Mouse (Mus musculus): ENCODE measurements at regions not wholly inside any gene's neighbourhood (a gene's known extent, or its start where the extent isn't known, plus 50 kb on each side); places are given as distances from the start of the nearest gene placed in this dataset.

DNA sequence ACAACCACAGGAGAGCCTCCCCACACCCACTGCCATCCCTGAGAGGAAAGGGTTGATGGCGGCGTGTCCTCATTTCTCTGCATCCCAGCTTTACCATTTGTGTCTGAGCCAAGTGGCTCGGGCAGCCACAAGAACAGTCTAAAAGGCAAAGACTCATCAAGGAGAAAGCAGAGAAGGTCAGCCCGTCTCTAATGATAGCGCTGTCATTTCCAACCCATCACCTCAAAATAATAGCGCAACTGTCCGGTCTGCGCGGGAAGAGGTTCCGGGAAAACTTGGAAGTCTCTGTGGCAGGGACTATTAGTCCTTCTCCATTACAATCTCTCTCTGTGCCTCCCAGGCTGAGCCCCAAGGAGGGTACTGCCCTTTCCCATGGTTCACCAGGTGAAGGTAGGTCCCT, 124.5 kb upstream of the Aldh1b1 start:
- H3K27me3 ChIP-seq (ENCODE audit: control insufficient read depth, insufficient read depth, low read length): no peaks in the 10 kb centered on the region; the same call in 1 of the 2 replicates
- no peak overlapping the region for H3K4me2 ChIP-seq
- WGBS (ENCODE audit: insufficient replicate concordance): 90% methylated on average over 10 of the region's 10 CpGs
- no peak overlapping the region for H3K27ac ChIP-seq (ENCODE audit: low read depth, low read length)
- no peak overlapping the region for H3K9ac ChIP-seq (ENCODE audit: low read depth, low read length)
- no peak overlapping the region for H3K4me3 ChIP-seq (ENCODE audit: low read depth, low read length)
- no peaks in the 10 kb centered on the region for H3K36me3 ChIP-seq (ENCODE audit: control insufficient read depth, insufficient read depth, low read length)
- H3K9me3 ChIP-seq (replicated peaks; ENCODE audit: control insufficient read depth, low read length): no peaks in the 10 kb centered on the region
- ATAC-seq (replicated peaks; ENCODE audit: insufficient number of reproducible peaks, low FRiP score, low TSS enrichment): no peak
- peaks cover 3% of the 10 kb centered on the region; the same call in 1 of the 2 replicates for H3K4me1 ChIP-seq (ENCODE audit: control insufficient read depth, insufficient read depth, low read length)

DNA sequence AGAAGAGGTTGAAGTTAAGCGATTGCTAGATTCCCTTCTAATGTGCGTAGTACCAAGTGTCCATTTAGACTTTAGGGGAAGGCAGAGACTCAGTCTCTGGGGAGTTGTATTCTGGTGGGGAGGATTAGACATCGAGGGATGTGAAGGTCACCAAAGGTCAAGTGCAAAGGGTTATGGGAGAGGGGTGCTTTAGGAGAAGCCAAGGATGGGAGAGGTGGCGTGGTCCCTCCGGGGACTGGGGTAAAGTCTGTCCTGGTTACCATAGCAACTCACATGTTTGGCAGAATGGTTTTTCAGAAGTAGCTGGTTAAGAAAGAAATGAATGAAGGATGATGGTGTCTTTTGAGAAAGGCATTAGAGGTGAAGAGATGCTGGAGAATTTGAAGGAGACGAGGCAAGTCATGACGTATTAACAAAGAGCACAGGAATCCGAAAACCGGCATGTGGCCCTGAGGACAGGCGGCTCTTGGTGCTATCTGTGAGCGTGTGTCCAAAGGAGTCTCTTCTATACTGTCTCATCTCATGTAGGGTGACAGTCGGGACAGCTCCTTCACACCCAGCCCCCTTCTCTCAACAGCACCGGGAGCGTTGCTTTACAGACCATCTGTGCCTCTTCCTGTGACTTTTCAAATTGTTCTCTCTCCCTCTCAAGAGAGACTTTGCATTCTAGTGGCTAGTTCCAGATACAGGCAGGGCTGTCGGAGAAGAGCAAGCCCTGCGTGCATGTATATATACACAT, 125.6 kb upstream of the Aldh1b1 start:
- WGBS (ENCODE audit: insufficient replicate concordance): 48% methylated on average over 16 of the region's 16 CpGs
- no peak overlapping the region for H3K9ac ChIP-seq (ENCODE audit: low read depth, low read length)
- H3K4me1 ChIP-seq (ENCODE audit: control insufficient read depth, insufficient read depth, low read length): peaks cover 3% of the 10 kb centered on the region; the same call in 1 of the 2 replicates
- no peak for ATAC-seq (replicated peaks; ENCODE audit: insufficient number of reproducible peaks, low FRiP score, low TSS enrichment)
- no peaks in the 10 kb centered on the region for H3K36me3 ChIP-seq (ENCODE audit: control insufficient read depth, insufficient read depth, low read length)
- no peak overlapping the region for H3K4me2 ChIP-seq
- no peaks in the 10 kb centered on the region for H3K9me3 ChIP-seq (replicated peaks; ENCODE audit: control insufficient read depth, low read length)
- no peak overlapping the region for H3K4me3 ChIP-seq (ENCODE audit: low read depth, low read length)
- no peaks in the 10 kb centered on the region; the same call in 1 of the 2 replicates for H3K27me3 ChIP-seq (ENCODE audit: control insufficient read depth, insufficient read depth, low read length)
- H3K27ac ChIP-seq (ENCODE audit: low read depth, low read length): no peak overlapping the region

DNA sequence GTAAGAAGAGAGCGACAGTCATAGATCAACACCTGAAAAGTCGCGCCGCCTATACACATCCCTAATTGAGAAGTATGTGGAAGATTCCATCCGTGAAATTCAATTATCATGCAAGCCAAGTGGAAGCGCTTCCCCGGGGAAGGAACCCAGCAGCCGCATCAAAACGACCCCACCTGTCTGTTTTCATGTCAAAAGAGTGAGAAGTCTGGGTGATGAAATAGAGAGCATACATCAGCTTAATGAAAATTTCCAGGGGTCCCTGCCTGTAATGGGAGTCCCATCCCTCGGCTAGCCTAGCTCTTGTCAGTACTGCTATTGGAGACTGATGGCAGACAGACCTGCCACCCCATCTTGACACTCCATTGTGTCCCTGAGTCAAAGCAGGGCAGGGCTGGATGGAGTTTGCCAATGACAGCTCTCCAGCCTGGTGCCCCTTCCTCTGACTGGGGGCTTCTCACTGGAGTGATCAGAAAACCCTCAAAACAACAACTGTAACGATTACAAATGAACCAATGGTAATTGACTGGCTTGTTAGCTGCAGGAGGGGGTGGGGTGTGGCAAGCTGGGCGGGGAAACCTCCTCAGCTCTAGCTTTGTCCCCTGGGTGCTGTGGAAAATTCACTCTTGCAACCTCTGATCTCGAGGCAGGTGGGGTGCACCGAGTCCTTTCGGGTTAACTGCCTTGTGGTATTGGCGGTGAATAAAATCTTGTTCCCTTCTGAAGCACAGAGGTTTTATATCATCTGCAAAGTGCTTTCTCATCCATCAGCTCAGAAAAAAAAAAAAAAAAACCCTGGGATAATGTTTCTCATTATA, 126.4 kb upstream of the Aldh1b1 start:
- Histone ChIP-seq H3K4me1 (ENCODE audit: control insufficient read depth, insufficient read depth, low read length) (peaks cover 3% of the 10 kb centered on the region; the same call in 1 of the 2 replicates), H3K9ac (ENCODE audit: low read depth, low read length) (no peak overlapping the region), H3K36me3 (ENCODE audit: control insufficient read depth, insufficient read depth, low read length) (no peaks in the 10 kb centered on the region), H3K4me3 (ENCODE audit: low read depth, low read length) (no peak overlapping the region), H3K27ac (ENCODE audit: low read depth, low read length) (no peak overlapping the region), H3K9me3 (replicated peaks; ENCODE audit: control insufficient read depth, low read length) (no peaks in the 10 kb centered on the region), H3K27me3 (ENCODE audit: control insufficient read depth, insufficient read depth, low read length) (no peaks in the 10 kb centered on the region; the same call in 1 of the 2 replicates), H3K4me2 (no peak overlapping the region)
- no peak for ATAC-seq (replicated peaks; ENCODE audit: insufficient number of reproducible peaks, low FRiP score, low TSS enrichment)
- 54% methylated on average over 16 of the region's 16 CpGs for WGBS (ENCODE audit: insufficient replicate concordance)

DNA sequence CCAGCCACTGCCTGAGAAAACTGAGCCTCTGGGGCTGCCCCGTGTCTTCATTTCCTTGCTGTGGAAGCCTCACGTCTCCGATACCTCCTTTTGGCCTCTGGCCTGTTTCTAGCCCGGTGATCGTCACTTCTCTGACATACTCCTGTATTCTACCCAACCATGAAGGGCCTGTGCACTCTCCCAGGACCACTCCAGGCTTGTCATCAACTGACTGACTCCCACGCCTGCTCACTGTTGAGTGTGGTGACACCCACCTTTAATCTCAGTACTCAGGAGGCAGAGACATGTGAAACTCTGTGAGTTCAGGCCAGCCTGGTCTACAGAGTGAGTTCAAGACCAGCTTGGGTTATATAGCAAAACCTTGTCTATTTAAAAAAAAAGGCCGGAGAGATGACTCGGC, 132.1 kb upstream of the Shb start:
- Histone ChIP-seq H3K27ac (ENCODE audit: low read depth, low read length) (no peak overlapping the region), H3K4me1 (ENCODE audit: control insufficient read depth, insufficient read depth, low read length) (no peaks in the 10 kb centered on the region)
- ATAC-seq (replicated peaks; ENCODE audit: insufficient number of reproducible peaks, low FRiP score, low TSS enrichment): no peak

DNA sequence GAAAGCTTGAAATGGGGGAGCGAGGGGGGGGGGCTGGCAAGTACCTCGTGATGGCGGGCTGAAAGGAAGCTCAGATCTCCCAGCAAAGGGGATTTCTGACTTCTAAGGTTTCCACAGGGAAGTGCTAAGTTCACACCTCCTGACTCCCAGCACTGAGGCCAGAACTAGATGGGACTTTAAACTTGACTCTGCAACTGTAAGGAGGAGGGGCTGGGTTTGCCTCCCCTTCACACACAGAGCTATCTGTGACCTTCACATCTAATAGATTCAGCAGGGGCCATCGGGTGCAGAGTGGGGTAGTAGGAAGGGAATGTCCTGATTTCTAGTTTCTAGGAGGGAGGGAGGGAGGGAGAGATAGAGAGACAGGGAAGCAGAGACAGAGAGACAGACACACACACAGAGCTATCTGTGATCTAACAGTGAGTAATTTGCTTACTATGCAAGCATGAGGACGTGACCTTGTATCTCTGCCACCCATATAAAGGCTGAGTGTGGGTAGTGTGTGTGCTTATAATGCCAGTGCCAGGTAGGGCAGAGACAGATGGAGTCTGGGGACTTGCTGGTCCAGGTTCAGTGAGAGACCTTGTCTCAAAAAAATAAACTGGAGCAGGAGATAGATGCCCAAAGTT, 125.2 kb upstream of the Shb start:
- H3K9ac ChIP-seq (ENCODE audit: low read depth, low read length): no peak overlapping the region
- no peak for ATAC-seq (replicated peaks; ENCODE audit: insufficient number of reproducible peaks, low FRiP score, low TSS enrichment)
- H3K27ac ChIP-seq (ENCODE audit: low read depth, low read length): no peak overlapping the region

More for the DNA sequence above, 132.1 kb upstream of the Shb start:
- Histone ChIP-seq H3K4me2 (no peak overlapping the region), H3K9ac (ENCODE audit: low read depth, low read length) (no peak overlapping the region), H3K9me3 (replicated peaks; ENCODE audit: control insufficient read depth, low read length) (no peaks in the 10 kb centered on the region), H3K27me3 (ENCODE audit: control insufficient read depth, insufficient read depth, low read length) (no peaks in the 10 kb centered on the region), H3K36me3 (ENCODE audit: control insufficient read depth, insufficient read depth, low read length) (no peaks in the 10 kb centered on the region), H3K4me3 (ENCODE audit: low read depth, low read length) (no peak overlapping the region)
- WGBS (ENCODE audit: insufficient replicate concordance): 59% methylated on average over 8 of the region's 8 CpGs

DNA sequence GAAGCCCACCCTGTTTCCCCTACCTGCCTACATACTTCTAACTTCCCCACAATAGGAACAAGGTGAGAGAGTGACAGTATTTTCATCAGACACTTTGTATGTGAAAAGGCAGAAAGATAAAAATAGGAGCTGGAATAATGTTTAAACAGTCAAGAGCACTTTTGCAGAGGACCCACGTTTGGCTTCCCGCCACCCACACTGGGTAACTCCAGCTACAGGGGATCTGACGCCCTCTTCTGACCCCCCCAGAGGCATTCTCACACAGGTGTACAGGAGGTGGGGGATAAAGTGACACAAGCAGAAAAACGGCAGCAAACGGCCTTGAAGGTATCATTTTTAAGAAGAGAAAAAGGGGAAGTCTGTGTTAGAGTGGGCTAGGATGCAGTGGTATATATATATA, 123.5 kb upstream of the Shb start:
- Histone ChIP-seq H3K4me1 (ENCODE audit: control insufficient read depth, insufficient read depth, low read length) (peaks cover 2% of the 10 kb centered on the region; the same call in 1 of the 2 replicates), H3K36me3 (ENCODE audit: control insufficient read depth, insufficient read depth, low read length) (no peaks in the 10 kb centered on the region), H3K4me2 (no peak overlapping the region), H3K27ac (ENCODE audit: low read depth, low read length) (no peak overlapping the region), H3K27me3 (ENCODE audit: control insufficient read depth, insufficient read depth, low read length) (no peaks in the 10 kb centered on the region), H3K4me3 (ENCODE audit: low read depth, low read length) (no peak overlapping the region), H3K9ac (ENCODE audit: low read depth, low read length) (no peak overlapping the region), H3K9me3 (replicated peaks; ENCODE audit: control insufficient read depth, low read length) (no peaks in the 10 kb centered on the region)
- ATAC-seq (replicated peaks; ENCODE audit: insufficient number of reproducible peaks, low FRiP score, low TSS enrichment): no peak
- 58% methylated on average over 5 of the region's 5 CpGs for WGBS (ENCODE audit: insufficient replicate concordance)

More for the DNA sequence above, 125.2 kb upstream of the Shb start:
- H3K4me1 ChIP-seq (ENCODE audit: control insufficient read depth, insufficient read depth, low read length): peaks cover 2% of the 10 kb centered on the region; the same call in 1 of the 2 replicates
- H3K36me3 ChIP-seq (ENCODE audit: control insufficient read depth, insufficient read depth, low read length): no peaks in the 10 kb centered on the region
- no peaks in the 10 kb centered on the region for H3K9me3 ChIP-seq (replicated peaks; ENCODE audit: control insufficient read depth, low read length)
- no peaks in the 10 kb centered on the region for H3K27me3 ChIP-seq (ENCODE audit: control insufficient read depth, insufficient read depth, low read length)
- H3K4me3 ChIP-seq (ENCODE audit: low read depth, low read length): no peak overlapping the region
- no peak overlapping the region for H3K4me2 ChIP-seq
- 24% methylated on average over 5 of the region's 5 CpGs for whole genome bisulfite sequencing (ENCODE audit: insufficient replicate concordance)

DNA sequence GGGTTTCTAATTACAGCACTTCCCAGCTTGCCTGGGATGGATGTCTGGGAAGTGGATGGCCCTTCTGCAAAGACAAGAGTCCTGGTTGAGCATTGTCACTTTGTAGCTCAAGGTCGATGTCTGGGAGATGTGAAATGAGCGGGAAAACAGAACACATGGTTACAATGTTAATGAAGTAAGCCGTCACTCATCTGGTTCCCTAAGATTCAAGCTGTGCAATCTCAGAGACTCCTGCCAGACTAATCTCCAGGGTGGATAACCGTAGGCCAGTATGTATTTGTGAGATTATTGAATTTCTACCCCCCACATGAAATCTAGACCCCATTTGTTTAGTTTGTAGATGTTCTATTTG, 122.5 kb upstream of the Shb start:
- Histone ChIP-seq H3K27ac (ENCODE audit: low read depth, low read length) (no peak overlapping the region), H3K9ac (ENCODE audit: low read depth, low read length) (0 out of 2 replicates have a peak overlapping the region, but pooled peaks have one; percentile 24), H3K4me1 (ENCODE audit: control insufficient read depth, insufficient read depth, low read length) (peaks cover 2% of the 10 kb centered on the region; the same call in 1 of the 2 replicates), H3K27me3 (ENCODE audit: control insufficient read depth, insufficient read depth, low read length) (no peaks in the 10 kb centered on the region), H3K9me3 (replicated peaks; ENCODE audit: control insufficient read depth, low read length) (no peaks in the 10 kb centered on the region), H3K36me3 (ENCODE audit: control insufficient read depth, insufficient read depth, low read length) (no peaks in the 10 kb centered on the region), H3K4me2 (peak overlapping the region; percentile 56), H3K4me3 (ENCODE audit: low read depth, low read length) (no peak overlapping the region)
- WGBS (ENCODE audit: insufficient replicate concordance): 12% methylated on average over 4 of the region's 4 CpGs
- no peak for ATAC-seq (replicated peaks; ENCODE audit: insufficient number of reproducible peaks, low FRiP score, low TSS enrichment)

DNA sequence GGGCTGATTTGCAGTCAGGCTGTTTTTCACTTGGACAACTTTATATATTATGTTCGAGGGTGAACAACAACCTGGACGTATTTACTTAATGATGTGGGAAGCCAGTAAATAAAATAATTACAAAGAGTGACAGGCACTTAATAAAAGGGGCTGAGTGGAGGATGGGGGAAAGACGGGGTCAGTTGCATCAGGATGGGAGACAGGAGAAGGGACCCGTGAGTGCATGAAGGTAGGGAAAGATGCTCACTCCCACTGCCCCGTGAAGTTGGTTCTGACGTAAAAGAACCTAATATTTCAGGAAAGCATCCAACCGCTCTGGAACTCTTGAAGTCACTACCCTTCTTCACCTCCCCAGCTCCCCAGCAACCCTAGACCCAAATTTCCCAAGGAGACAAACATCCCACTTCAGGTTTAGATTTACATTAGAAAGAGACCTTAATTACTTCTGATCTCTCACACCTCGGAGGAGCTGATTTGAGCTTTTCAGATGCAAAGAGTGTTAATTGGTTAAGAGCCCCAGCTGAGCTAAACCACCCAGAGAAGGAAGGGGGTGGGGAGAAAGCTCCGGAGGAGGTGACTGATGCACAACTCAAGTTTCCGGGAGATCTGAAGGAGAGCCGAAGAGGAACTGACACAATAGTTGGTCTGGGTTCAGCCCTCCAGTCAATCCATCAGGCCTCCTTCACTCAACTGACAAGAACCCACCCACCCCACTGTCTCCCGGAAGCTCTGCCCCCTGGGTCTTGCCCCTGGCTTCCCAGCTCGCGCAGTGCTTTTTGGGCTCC, 121.9 kb upstream of the Shb start:
- no peak for ATAC-seq (replicated peaks; ENCODE audit: insufficient number of reproducible peaks, low FRiP score, low TSS enrichment)
- H3K9ac ChIP-seq (ENCODE audit: low read depth, low read length): 0 out of 2 replicates have a peak overlapping the region, but pooled peaks have one; percentile 24
- no peaks in the 10 kb centered on the region for H3K36me3 ChIP-seq (ENCODE audit: control insufficient read depth, insufficient read depth, low read length)
- H3K27me3 ChIP-seq (ENCODE audit: control insufficient read depth, insufficient read depth, low read length): no peaks in the 10 kb centered on the region
- 8% methylated on average over 14 of the region's 14 CpGs for WGBS (ENCODE audit: insufficient replicate concordance)
- no peaks in the 10 kb centered on the region for H3K9me3 ChIP-seq (replicated peaks; ENCODE audit: control insufficient read depth, low read length)
- H3K4me1 ChIP-seq (ENCODE audit: control insufficient read depth, insufficient read depth, low read length): peaks cover 2% of the 10 kb centered on the region; the same call in 1 of the 2 replicates
- peak overlapping the region; percentile 56 for H3K4me2 ChIP-seq
- no peak overlapping the region for H3K4me3 ChIP-seq (ENCODE audit: low read depth, low read length)
- H3K27ac ChIP-seq (ENCODE audit: low read depth, low read length): no peak overlapping the region
